Mouse (Mus musculus): Measurements from ENCODE around the gene Eif4a2. TPM values are rescaled to one million over a fixed set of nuclear protein-coding genes. Genes with fewer than 3 reads are reported as not detected.

The Eif4a2 gene
- polyA plus RNA-seq, 1 experiment from 2014 or later = 99.0 TPM

- no peak overlapping the region for H3K9ac ChIP-seq (ENCODE audit: low read length)
- TF ChIP-seq EP300 (optimal IDR thresholded peaks at IDR 0.05) = no peak
- no peak for TF ChIP-seq CTCF (IDR thresholded peaks at IDR 0.05; ENCODE audit: low read depth)
- DNase-seq (ENCODE audit: low spot score) = no peak
- H3K9me3 ChIP-seq (ENCODE audit: control insufficient read depth, low read length) = no peaks in the 10 kb centered on the region
- WGBS = 83% methylated on average over 3 of the region's 3 CpGs
- no peak overlapping the region for H3K27ac ChIP-seq (replicated peaks)
- no peak overlapping the region for H3K4me2 ChIP-seq (replicated peaks; ENCODE audit: low read depth)
- H3K36me3 ChIP-seq (ENCODE audit: control insufficient read depth, insufficient read depth, low read length) = no peaks in the 10 kb centered on the region
- no peaks in the 10 kb centered on the region for H3K27me3 ChIP-seq (ENCODE audit: control insufficient read depth, insufficient read depth, low read length)
- H3K4me3 ChIP-seq (ENCODE audit: low read depth, low read length) = no peak overlapping the region
- ATAC-seq (ENCODE audit: low FRiP score, low TSS enrichment) = no peak
- H3K4me1 ChIP-seq (replicated peaks; ENCODE audit: control insufficient read depth, insufficient read depth) = no peaks in the 10 kb centered on the region
Measured at GRCm38 (mm10) chr16:23162116-23162515, 54.9 kb downstream of the Eif4a2 start.

Small RNAs within 50 kb of the gene (microRNA-seq; reads per million reads assigned to microRNA genes)
- gene Gm49346 = not detected

Other genes starting within 250 kb of the Eif4a2 start
- gene Tbccd1, start 249.8 kb upstream of the Eif4a2 start, polyA plus RNA-seq (2015; fragmentation: Nextera tagmentation; extraction: Ambion mirVana) = 11.5 and 12.2 TPM in 2 replicates
- 93.5 and 94.2 TPM in 2 replicates for gene Dnajb11, start 249.6 kb upstream of the Eif4a2 start, polyA plus RNA-seq (2015; fragmentation: Nextera tagmentation; extraction: Ambion mirVana)
- 29.1 and 50.8 TPM in 2 replicates for gene Ahsg, start 216.2 kb upstream of the Eif4a2 start, polyA plus RNA-seq (2015; fragmentation: Nextera tagmentation; extraction: Ambion mirVana)
- 72.3 and 73.2 TPM in 2 replicates for gene Fetub, start 189.1 kb upstream of the Eif4a2 start, polyA plus RNA-seq (2015; fragmentation: Nextera tagmentation; extraction: Ambion mirVana)
- gene Hrg, start 156.4 kb upstream of the Eif4a2 start, polyA plus RNA-seq (2015; fragmentation: Nextera tagmentation; extraction: Ambion mirVana) = 0.28 and 0.56 TPM in 2 replicates
- 0.96 and 1.1 TPM in 2 replicates for gene Kng2, start 78.0 kb upstream of the Eif4a2 start, polyA plus RNA-seq (2015; fragmentation: Nextera tagmentation; extraction: Ambion mirVana)
- gene Kng1, start 49.6 kb upstream of the Eif4a2 start, polyA plus RNA-seq (2015; fragmentation: Nextera tagmentation; extraction: Ambion mirVana) = 4.3 and 10.5 TPM in 2 replicates
- 35.9 and 38.0 TPM in 2 replicates for gene Rfc4, start 20.3 kb downstream of the Eif4a2 start, polyA plus RNA-seq (2015; fragmentation: Nextera tagmentation; extraction: Ambion mirVana)
- gene Adipoq, start 39.1 kb downstream of the Eif4a2 start, polyA plus RNA-seq (2015; fragmentation: Nextera tagmentation; extraction: Ambion mirVana) = not detected in 2 replicates
- 7.7 and 7.9 TPM in 2 replicates for gene St6gal1, start 117.3 kb downstream of the Eif4a2 start, polyA plus RNA-seq (2015; fragmentation: Nextera tagmentation; extraction: Ambion mirVana)

All from stomach, postnatal 0 days (tissue).